Mouse (Mus musculus) MEL (cell line): ENCODE data around the gene Cldn5. TPM values are rescaled to one million over a fixed set of nuclear protein-coding genes. Genes with fewer than 3 reads are reported as not detected.
A peak's percentile ranks its signal among the peaks of the same experiment; 100 is the strongest.

Experiments used
- DNase-seq: peaks from one replicate; pipeline ENCODE4 v3.0.0; 2011; ENCODE audit warnings: low read depth, low spot score
- H3K27ac ChIP-seq: 2 replicates; pipeline ENCODE4 v1.5.1; 2012; ENCODE audit warnings: low read depth, mild to moderate bottlenecking, control low read depth, low read length, moderate library complexity; ENCODE audit not compliant: control insufficient read depth
- H3K27me3 ChIP-seq, 2 experiments: fragments of 150-350 bp in 1 of 2; sonication (generic) in 1 of 2; 2 replicates each; pipeline ENCODE4 v1.6.1; 2012; ENCODE audit warnings: low read length in 2 of 2, mild to moderate bottlenecking in 2 of 2, improper control_type of control experiment in 1 of 2, moderate library complexity in 1 of 2; ENCODE audit not compliant: insufficient read depth in 2 of 2, control insufficient read depth in 1 of 2
- H3K36me3 ChIP-seq, 2 experiments: 2 replicates each; pipeline ENCODE4 v1.6.1; 2012 to 2014; ENCODE audit warnings: low read length in 2 of 2, improper control_type of control experiment in 1 of 2, inconsistent platforms in 1 of 2, mild to moderate bottlenecking in 1 of 2; ENCODE audit not compliant: insufficient read depth in 2 of 2, control insufficient read depth in 1 of 2
- H3K4me1 ChIP-seq, 2 experiments: fragments of 150-350 bp in 1 of 2; sonication (generic) in 1 of 2; 2 replicates each; pipeline ENCODE4 v1.6.1; 2012; ENCODE audit warnings: low read length in 2 of 2, improper control_type of control experiment in 1 of 2, mild to moderate bottlenecking in 1 of 2; ENCODE audit not compliant: insufficient read depth in 2 of 2, control insufficient read depth in 1 of 2
- H3K4me3 ChIP-seq, 2 experiments: fragments of 150-350 bp in 1 of 2; sonication (generic) in 1 of 2; 2 replicates each; pipeline ENCODE4 v1.5.1; 2012; ENCODE audit warnings: low read depth in 2 of 2, low read length in 2 of 2, mild to moderate bottlenecking in 2 of 2, moderate library complexity in 2 of 2, control low read depth in 1 of 2, improper control_type of control experiment in 1 of 2; ENCODE audit not compliant: control insufficient read depth in 1 of 2, insufficient read depth in 1 of 2
- H3K79me2 ChIP-seq: 2 replicates; pipeline ENCODE4 v1.6.1; 2012; ENCODE audit warnings: mild to moderate bottlenecking, low read length, moderate library complexity; ENCODE audit not compliant: control insufficient read depth, poor library complexity, insufficient read depth
- H3K9ac ChIP-seq: 2 replicates; pipeline ENCODE4 v1.6.1; 2012; ENCODE audit warnings: low read depth, mild to moderate bottlenecking, control low read depth, low read length, moderate library complexity; ENCODE audit not compliant: control insufficient read depth, poor library complexity, severe bottlenecking
- H3K9me3 ChIP-seq: fragments of 150-350 bp; sonication (generic); replicated peaks from 2 replicates; pipeline ENCODE4 v1.6.1; 2012; ENCODE audit warnings: mild to moderate bottlenecking, low read length, improper control_type of control experiment, moderate library complexity; ENCODE audit not compliant: insufficient read depth
- CHD2 ChIP-seq: IDR thresholded peaks from 2 replicates; pipeline ENCODE4 v1.6.1; 2011; ENCODE audit warnings: low read length, improper control_type of control experiment
- CTCF ChIP-seq, 3 experiments: IDR thresholded peaks in 2 of 3; conservative IDR thresholded peaks in 1 of 3; 2 replicates each; pipeline ENCODE4 v1.5.1; 2011 to 2012; ENCODE audit warnings: low read length in 3 of 3, low read depth in 2 of 3, mild to moderate bottlenecking in 2 of 3, improper control_type of control experiment in 1 of 3, inconsistent platforms in 1 of 3, mixed read lengths in 1 of 3, moderate library complexity in 1 of 3; ENCODE audit not compliant: control insufficient read depth in 1 of 3, insufficient read depth in 1 of 3, poor library complexity in 1 of 3, severe bottlenecking in 1 of 3
- E2F4 ChIP-seq: IDR thresholded peaks from 2 replicates; pipeline ENCODE4 v1.6.1; 2011; ENCODE audit warnings: low read depth, low read length, improper control_type of control experiment, borderline replicate concordance
- ELF1 ChIP-seq: IDR thresholded peaks from 2 replicates; pipeline ENCODE4 v1.6.1; 2014; ENCODE audit warnings: low read depth, mild to moderate bottlenecking, inconsistent platforms, low read length, improper control_type of control experiment, moderate library complexity
- ETS1 ChIP-seq: IDR thresholded peaks from 2 replicates; pipeline ENCODE4 v1.6.1; 2012; ENCODE audit warnings: low read depth, mild to moderate bottlenecking, inconsistent platforms, low read length, improper control_type of control experiment, moderate library complexity
- GATA1 ChIP-seq: IDR thresholded peaks from 2 replicates; pipeline ENCODE4 v1.6.1; 2011; ENCODE audit warnings: low read depth, low read length, improper control_type of control experiment
- MEF2A ChIP-seq: IDR thresholded peaks from 2 replicates; pipeline ENCODE4 v1.6.1; 2014; ENCODE audit warnings: low read depth, mild to moderate bottlenecking, inconsistent platforms, low read length, improper control_type of control experiment; ENCODE audit not compliant: poor library complexity, insufficient replicate concordance, severe bottlenecking; ENCODE audit errors: extremely low read depth
- MYC ChIP-seq: IDR thresholded peaks from 2 replicates; pipeline ENCODE4 v1.6.1; 2011; ENCODE audit warnings: low read depth, mild to moderate bottlenecking, low read length, improper control_type of control experiment, moderate library complexity
- RAD21 ChIP-seq: IDR thresholded peaks from 2 replicates; pipeline ENCODE4 v1.6.1; 2011; ENCODE audit warnings: mild to moderate bottlenecking, low read depth, low read length, improper control_type of control experiment
- SIN3A ChIP-seq: IDR thresholded peaks from 2 replicates; pipeline ENCODE4 v1.6.1; 2012; ENCODE audit warnings: low read length, improper control_type of control experiment, inconsistent platforms
- SMC3 ChIP-seq: IDR thresholded peaks from 2 replicates; pipeline ENCODE4 v1.6.1; 2011; ENCODE audit warnings: low read depth, low read length, improper control_type of control experiment
- TBP ChIP-seq: IDR thresholded peaks from 2 replicates; pipeline ENCODE4 v1.8.0; 2011; ENCODE audit warnings: low read depth, low read length, improper control_type of control experiment
- TCF12 ChIP-seq: IDR thresholded peaks from 2 replicates; pipeline ENCODE4 v1.6.1; 2014; ENCODE audit warnings: low read depth, mild to moderate bottlenecking, inconsistent platforms, low read length, improper control_type of control experiment, moderate library complexity
- USF1 ChIP-seq: IDR thresholded peaks from 2 replicates; pipeline ENCODE4 v1.6.1; 2014; ENCODE audit warnings: low read depth, mild to moderate bottlenecking, inconsistent platforms, low read length, improper control_type of control experiment, moderate library complexity
- ZC3H11A ChIP-seq: IDR thresholded peaks from 2 replicates; pipeline ENCODE4 v1.6.1; 2012; ENCODE audit warnings: low read depth, mild to moderate bottlenecking, inconsistent platforms, low read length, improper control_type of control experiment
- ZMIZ1 ChIP-seq: IDR thresholded peaks from 2 replicates; pipeline ENCODE4 v1.6.1; 2012; ENCODE audit warnings: low read depth, mild to moderate bottlenecking, inconsistent platforms, low read length, improper control_type of control experiment, moderate library complexity
- ZNF384 ChIP-seq: IDR thresholded peaks from 2 replicates; pipeline ENCODE4 v1.6.1; 2012; ENCODE audit warnings: low read depth, mild to moderate bottlenecking, inconsistent platforms, low read length, improper control_type of control experiment
- polyA plus RNA-seq, 2 experiments: library from polyadenylated mRNA; stranded (reverse) in 1 of 2; unstranded in 1 of 2; fragments of >175 nt in 1 of 2; fragments of >200 nt in 1 of 2; gene quantifications; 2 replicates each; pipeline versions ENCODE4 v1.2.1 to v1.2.4; 2012; ENCODE audit warnings: low replicate concordance in 2 of 2, low read depth in 1 of 2; ENCODE audit not compliant: insufficient read length in 2 of 2, insufficient read depth in 1 of 2, missing spikeins in 1 of 2
- total RNA-seq: library from RNA; depleted of rRNA; stranded (reverse); fragments of 300-350 nt; gene quantifications from 2 replicates; pipeline ENCODE4 v1.2.3, GENCODE M21; 2012

Gene Cldn5
- total and polyA plus RNA-seq, 3 experiments = not detected

GRCm38 (mm10) chr16:18796645-18797044, 20.0 kb downstream of the Cldn5 start:
- no peak for DNase-seq
- H3K4me1 ChIP-seq = no peaks in the 10 kb centered on the region
- H3K27me3 ChIP-seq = no peaks in the 10 kb centered on the region
- TF ChIP-seq ZMIZ1 (no peak), TCF12 (no peak), MYC (no peak), USF1 (no peak)
- TF ChIP-seq, all 39 proteins: peak for 0
- H3K9ac ChIP-seq = no peak overlapping the region
- H3K36me3 ChIP-seq = peaks cover 0 to 9% of the 10 kb centered on the region in 2 experiments; a peak in 2 of 4 replicates
- H3K27ac ChIP-seq = no peak overlapping the region
- H3K9me3 ChIP-seq = no peaks in the 10 kb centered on the region
- no peaks in the 10 kb centered on the region for H3K79me2 ChIP-seq
- no peak overlapping the region for H3K4me3 ChIP-seq

GRCm38 (mm10) chr16:18798151-18798550, 21.5 kb downstream of the Cldn5 start:
- H3K27me3 ChIP-seq = no peaks in the 10 kb centered on the region
- H3K9me3 ChIP-seq = no peaks in the 10 kb centered on the region
- H3K4me3 ChIP-seq = no peak overlapping the region
- no peak overlapping the region for H3K9ac ChIP-seq
- no peak for DNase-seq
- H3K4me1 ChIP-seq = no peaks in the 10 kb centered on the region
- peaks cover 0 to 10% of the 10 kb centered on the region in 2 experiments; a peak in 2 of 4 replicates for H3K36me3 ChIP-seq
- no peak overlapping the region for H3K27ac ChIP-seq
- H3K79me2 ChIP-seq = no peaks in the 10 kb centered on the region
- TF ChIP-seq E2F4 (no peak), SIN3A (no peak), ZNF384 (no peak), MYC (no peak), CTCF (IDR thresholded peaks at IDR 0.05 in 2 of 3, conservative IDR thresholded peaks at IDR 0.05 in 1 of 3; ENCODE audit: control insufficient read depth in 1 of 3, insufficient read depth in 1 of 3, low read depth in 2 of 3, low read length in 3 of 3, poor library complexity in 1 of 3, severe bottlenecking in 1 of 3) (no peak), USF1 (no peak), SMC3 (no peak), ETS1 (no peak), MEF2A (no peak), CHD2 (no peak), ZC3H11A (no peak), ZMIZ1 (no peak), TBP (no peak)

- TF ChIP-seq SMC3 = peak; percentile 37
- TF ChIP-seq RAD21 = peak; percentile 24
- TF ChIP-seq ELF1 = no peak
- no peak for TF ChIP-seq GATA1
- peak; percentile 25 to 42 (median 31); a peak in 3 of 6 replicates for TF ChIP-seq CTCF (IDR thresholded peaks at IDR 0.05 in 2 of 3, conservative IDR thresholded peaks at IDR 0.05 in 1 of 3; ENCODE audit: control insufficient read depth in 1 of 3, insufficient read depth in 1 of 3, low read depth in 2 of 3, low read length in 3 of 3, poor library complexity in 1 of 3, severe bottlenecking in 1 of 3)
- H3K27me3 ChIP-seq = no peaks in the 10 kb centered on the region
- H3K4me3 ChIP-seq = no peak overlapping the region
- DNase-seq = no peak
- H3K27ac ChIP-seq = no peak overlapping the region
- no peaks in the 10 kb centered on the region for H3K79me2 ChIP-seq
- H3K9me3 ChIP-seq = no peaks in the 10 kb centered on the region
- no peaks in the 10 kb centered on the region for H3K4me1 ChIP-seq
- H3K36me3 ChIP-seq = peaks cover 0 to 12% of the 10 kb centered on the region in 2 experiments; a peak in 2 of 4 replicates
- no peak overlapping the region for H3K9ac ChIP-seq
Observed at GRCm38 (mm10) chr16:18798841-18799240, 22.2 kb downstream of the Cldn5 start.
